Mouse (Mus musculus): ENCODE data around the gene Ephx3. TPM values are rescaled to one million over a fixed set of nuclear protein-coding genes. Genes with fewer than 3 reads are reported as not detected.
A peak's percentile ranks its signal among the peaks of the same experiment; 100 is the strongest.
"Not testable (repeated sequence)": the region's sequence is repeated elsewhere in the genome, so short reads cannot be mapped to it uniquely, and the experiment has no call there.

The Ephx3 gene
- total RNA-seq (2014; fragmentation: Nextera tagmentation) (not detected in 2 replicates), total RNA-seq (2017) (not detected in 2 replicates)

DNA sequence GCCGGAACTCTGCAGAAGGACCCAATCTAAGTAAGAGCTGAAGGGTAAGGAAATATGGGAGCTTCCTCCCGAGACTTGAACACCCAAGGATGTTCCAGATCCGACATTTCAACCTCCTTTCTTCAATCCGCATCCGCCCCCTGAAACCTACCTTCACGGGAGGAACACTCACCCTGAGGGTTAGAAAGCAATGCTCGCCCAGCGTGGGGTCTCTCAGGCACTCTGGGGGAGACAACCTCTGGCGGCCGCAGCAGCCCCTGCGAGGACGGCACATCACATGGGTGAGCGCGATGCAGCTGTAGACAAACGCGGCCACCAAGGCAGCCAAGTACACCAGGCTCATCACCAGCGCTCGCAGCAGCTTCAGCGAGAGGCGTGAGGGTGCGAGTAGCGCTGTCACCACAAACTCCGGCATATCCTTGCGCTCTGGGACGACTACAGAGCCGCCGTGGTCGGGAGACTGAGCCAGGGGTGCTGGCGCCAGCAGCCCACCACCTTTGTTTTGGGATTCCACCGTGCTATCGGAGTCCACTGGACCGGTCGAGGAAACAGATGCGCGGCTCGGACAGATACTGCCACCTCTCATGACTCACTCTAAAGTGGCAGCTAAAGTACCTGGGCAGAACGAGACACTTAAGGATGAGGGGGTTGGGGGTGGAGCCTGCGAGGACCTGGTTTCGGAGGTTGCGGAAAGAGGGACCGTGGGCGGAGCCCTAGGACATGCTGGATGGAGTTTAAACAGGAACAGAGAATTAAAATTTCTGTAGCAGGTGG, at the start of gene Ephx3:
Ephx3 (minus strand) TSS at position 687 of the 774 bp plus-strand sequence.
- 0 out of 2 replicates have a peak, but pooled peaks have one; percentile 31 for ATAC-seq (replicated peaks; ENCODE audit: low FRiP score, low TSS enrichment, poor library complexity, severe bottlenecking)

- 0 out of 2 replicates have a peak, but pooled peaks have one; percentile 39 for ATAC-seq (replicated peaks; ENCODE audit: low FRiP score, low TSS enrichment, poor library complexity, severe bottlenecking)
Measured at GRCm38 (mm10) chr17:32238589-32238988, 49.2 kb upstream of the Ephx3 start.

GRCm38 (mm10) chr17:32235534-32236191, 46.3 kb upstream of the Ephx3 start:
- no peak for ATAC-seq (replicated peaks; ENCODE audit: low FRiP score, low TSS enrichment, poor library complexity, severe bottlenecking)

GRCm38 (mm10) chr17:32233174-32233573, 43.8 kb upstream of the Ephx3 start:
- no peak for ATAC-seq (replicated peaks; ENCODE audit: low FRiP score, low TSS enrichment, poor library complexity, severe bottlenecking)

GRCm38 (mm10) chr17:32229256-32229655, 39.9 kb upstream of the Ephx3 start:
- ATAC-seq (replicated peaks; ENCODE audit: low FRiP score, low TSS enrichment, poor library complexity, severe bottlenecking), result no peak

- no peak for ATAC-seq (replicated peaks; ENCODE audit: low FRiP score, low TSS enrichment, poor library complexity, severe bottlenecking)
Measured at GRCm38 (mm10) chr17:32220873-32221272, 31.5 kb upstream of the Ephx3 start.

DNA sequence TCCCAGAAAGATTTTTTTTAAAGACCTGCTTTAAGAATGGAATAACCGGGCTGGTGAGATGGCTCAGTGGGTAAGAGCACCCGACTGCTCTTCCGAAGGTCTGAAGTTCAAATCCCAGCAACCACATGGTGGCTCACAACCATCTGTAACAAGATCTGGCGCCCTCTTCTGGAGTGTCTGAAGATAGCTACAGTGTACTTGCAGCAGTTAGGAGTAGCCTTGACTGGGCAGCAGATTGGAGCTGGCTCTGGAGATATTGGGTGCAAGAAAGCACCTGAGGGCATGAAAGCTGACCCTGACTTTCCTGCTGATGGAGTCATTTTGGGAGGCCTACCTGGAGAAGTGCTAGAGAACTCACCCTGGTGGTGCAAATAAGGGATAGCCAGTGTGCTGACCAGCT, 26.2 kb upstream of the Ephx3 start:
- peak; percentile 59; the same call in 1 of the 2 replicates for ATAC-seq (replicated peaks; ENCODE audit: low FRiP score, low TSS enrichment, poor library complexity, severe bottlenecking)

DNA sequence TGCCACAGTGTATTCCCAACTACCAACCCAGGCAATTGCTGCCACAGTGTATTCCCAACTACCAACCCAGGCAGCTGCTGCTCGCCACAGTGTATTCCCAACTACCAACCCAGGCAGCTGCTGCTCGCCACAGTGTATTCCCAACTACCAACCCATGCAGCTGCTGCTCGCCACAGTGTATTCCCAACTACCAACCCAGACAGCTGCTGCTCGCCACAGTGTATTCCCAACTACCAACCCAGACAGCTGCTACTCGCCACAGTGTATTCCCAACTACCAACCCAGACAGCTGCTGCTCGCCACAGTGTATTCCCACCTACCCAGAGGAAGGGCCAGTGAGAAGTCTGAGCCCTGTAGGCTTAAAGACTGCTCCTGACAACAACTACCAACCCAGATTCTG, 22.2 kb upstream of the Ephx3 start:
- ATAC-seq (replicated peaks; ENCODE audit: low FRiP score, low TSS enrichment, poor library complexity, severe bottlenecking), result not testable (repeated sequence)

DNA sequence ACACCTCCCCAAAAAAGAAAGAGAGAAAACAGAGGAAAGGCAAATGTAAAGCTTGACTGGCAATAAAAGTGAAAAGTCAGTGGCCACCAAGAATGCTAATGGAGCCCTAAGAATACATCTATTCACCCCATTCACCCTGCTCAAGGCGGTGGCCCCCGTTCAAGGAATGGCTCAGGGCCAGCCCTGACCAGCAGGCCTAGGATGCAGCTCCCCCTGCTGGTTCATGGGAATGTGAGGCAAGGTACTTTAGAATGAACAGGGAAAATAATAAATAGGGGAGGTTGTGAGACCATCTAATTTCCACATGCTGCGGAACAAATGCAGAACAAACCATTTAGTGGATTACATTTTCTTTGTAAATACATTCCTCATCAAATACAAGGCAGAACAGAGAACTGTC, 20.4 kb upstream of the Ephx3 start:
- ATAC-seq (replicated peaks; ENCODE audit: low FRiP score, low TSS enrichment, poor library complexity, severe bottlenecking), result no peak

DNA sequence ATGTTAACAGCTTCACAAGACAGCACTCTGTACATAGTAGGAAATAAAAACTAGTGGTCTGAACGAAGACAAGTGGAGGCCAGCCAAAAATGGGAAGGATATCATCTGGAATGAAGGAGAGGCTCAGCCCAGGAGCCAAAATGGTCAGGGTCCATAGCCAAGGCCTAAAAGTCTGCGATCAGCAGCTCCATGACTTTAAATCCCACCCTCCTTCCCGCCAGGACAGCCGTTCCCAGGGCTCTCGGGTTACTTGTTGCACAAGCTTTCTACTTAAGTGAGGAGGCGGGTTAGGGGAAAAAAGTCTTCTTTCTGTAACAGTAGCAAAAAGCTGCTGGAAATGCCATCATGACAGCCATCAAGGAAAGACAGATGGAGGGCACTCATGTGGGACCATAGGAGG, 19.8 kb upstream of the Ephx3 start:
- no peak for ATAC-seq (replicated peaks; ENCODE audit: low FRiP score, low TSS enrichment, poor library complexity, severe bottlenecking)

DNA sequence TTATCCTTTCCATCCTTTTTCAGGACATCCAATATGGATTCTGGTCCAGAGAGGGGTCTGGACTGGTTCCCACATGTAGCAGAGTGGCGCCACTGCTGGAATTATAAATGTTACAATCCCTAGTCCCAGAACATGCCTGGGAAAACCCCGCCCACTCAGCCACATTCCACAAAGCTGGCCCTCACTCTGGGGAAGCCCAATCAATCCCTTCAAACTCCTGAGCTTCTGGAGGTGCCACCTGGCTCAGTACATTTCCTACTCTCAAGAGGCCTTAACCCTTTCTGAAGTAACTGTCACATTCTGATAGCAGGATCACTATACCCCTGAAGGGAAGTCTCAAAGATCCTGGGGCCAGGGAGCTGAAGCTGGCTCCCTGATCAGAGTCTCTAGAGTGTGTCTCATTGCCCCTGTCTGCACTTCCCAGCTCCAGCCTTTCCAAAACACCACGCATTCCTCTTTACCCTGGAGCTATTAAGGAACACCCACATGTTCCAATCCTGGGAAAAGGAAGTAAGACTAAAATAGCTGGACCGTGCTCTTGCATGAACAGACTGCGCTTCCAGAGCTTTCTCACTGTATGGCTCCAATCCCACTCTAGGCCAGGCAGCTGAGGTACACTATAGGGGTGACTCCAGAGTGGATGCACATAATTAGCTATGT, 18.4 kb upstream of the Ephx3 start:
- no peak for ATAC-seq (replicated peaks; ENCODE audit: low FRiP score, low TSS enrichment, poor library complexity, severe bottlenecking)

DNA sequence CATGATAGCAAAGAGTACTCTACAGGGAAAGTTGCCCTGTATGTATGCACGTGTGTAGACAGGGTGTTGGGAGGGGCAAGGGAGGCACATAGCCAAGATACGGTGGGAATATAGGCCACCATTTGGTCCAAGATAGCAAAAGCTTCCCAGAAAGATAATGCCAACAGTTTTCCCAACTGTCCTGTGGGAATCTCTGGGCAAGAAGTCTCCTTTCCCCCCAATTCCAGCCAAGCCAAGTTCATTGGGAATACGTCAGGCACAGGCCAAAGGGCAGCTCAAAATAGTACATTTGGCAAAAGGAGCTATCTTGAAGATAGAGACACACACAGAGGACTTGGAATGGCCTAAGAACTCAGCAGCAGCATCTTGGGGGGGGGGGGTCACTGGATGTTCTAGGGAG, 16.0 kb upstream of the Ephx3 start:
- ATAC-seq (replicated peaks; ENCODE audit: low FRiP score, low TSS enrichment, poor library complexity, severe bottlenecking), result no peak

GRCm38 (mm10) chr17:32202972-32203371, 13.6 kb upstream of the Ephx3 start:
- ATAC-seq (replicated peaks; ENCODE audit: low FRiP score, low TSS enrichment, poor library complexity, severe bottlenecking), result no peak

- no peak for ATAC-seq (replicated peaks; ENCODE audit: low FRiP score, low TSS enrichment, poor library complexity, severe bottlenecking)
Measured at GRCm38 (mm10) chr17:32201086-32201485, 11.7 kb upstream of the Ephx3 start.

DNA sequence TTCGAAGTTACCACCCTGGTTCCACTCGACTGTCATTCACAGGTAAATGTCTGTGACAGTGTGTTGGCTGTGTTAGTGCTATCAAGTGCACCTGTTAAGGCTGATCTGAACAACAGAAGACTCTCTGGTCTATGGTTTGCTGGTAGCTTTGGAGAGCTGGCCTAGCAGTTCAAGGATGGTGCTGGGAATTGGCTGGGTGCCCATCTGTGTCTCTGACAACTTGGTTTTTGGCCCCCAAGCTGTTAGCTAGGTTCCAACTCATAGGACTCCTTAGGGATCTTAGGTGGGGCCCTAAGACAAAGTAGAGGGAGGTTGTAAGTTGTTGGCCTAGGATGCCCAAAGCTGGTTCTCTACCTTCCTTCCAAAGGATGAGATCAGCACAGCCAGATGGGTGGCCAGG, 10.4 kb upstream of the Ephx3 start:
- ATAC-seq (replicated peaks; ENCODE audit: low FRiP score, low TSS enrichment, poor library complexity, severe bottlenecking), result no peak

DNA sequence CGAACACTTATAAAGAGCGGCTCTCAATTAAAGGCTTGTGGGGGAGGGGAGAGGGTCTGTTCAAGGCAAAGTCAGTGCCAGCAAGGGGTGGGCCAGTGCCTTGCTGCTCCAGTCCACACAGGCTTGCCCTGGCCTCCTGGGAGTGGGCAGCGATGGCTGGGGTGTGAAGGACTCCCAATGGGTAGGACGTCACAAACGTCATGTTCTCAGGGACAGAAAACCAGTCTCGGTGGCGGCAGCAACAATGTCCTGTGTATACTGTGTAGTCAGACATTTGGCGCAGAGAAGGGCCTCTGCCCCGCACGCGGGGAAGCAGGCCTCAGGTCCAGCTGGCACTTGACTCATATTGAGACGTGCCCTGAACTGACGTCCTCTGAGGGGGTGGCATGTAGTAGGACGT, 7.8 kb upstream of the Ephx3 start:
- no peak for ATAC-seq (replicated peaks; ENCODE audit: low FRiP score, low TSS enrichment, poor library complexity, severe bottlenecking)

- ATAC-seq (replicated peaks; ENCODE audit: low FRiP score, low TSS enrichment, poor library complexity, severe bottlenecking), result no peak
Measured at GRCm38 (mm10) chr17:32195725-32196124, 6.4 kb upstream of the Ephx3 start.

- ATAC-seq (replicated peaks; ENCODE audit: low FRiP score, low TSS enrichment, poor library complexity, severe bottlenecking), result no peak
Measured at GRCm38 (mm10) chr17:32193010-32193409, 3.7 kb upstream of the Ephx3 start.

GRCm38 (mm10) chr17:32189850-32190249, 501 bp upstream of the Ephx3 start:
- peak; percentile 61 for ATAC-seq (replicated peaks; ENCODE audit: low FRiP score, low TSS enrichment, poor library complexity, severe bottlenecking)

GRCm38 (mm10) chr17:32183017-32183416, 6.3 kb downstream of the Ephx3 start:
- ATAC-seq (replicated peaks; ENCODE audit: low FRiP score, low TSS enrichment, poor library complexity, severe bottlenecking), result no peak
